Mouse (Mus musculus): ENCODE results near the gene Zbtb4. TPM values are rescaled to one million over a fixed set of nuclear protein-coding genes. Genes with fewer than 3 reads are reported as not detected.

The Zbtb4 gene
- 10 to 100 TPM; 46.9 to 48.0 TPM for total RNA-seq (2023)

GRCm38 (mm10) chr11:69765221-69766125 is at the start of gene Zbtb4:
Gene Zbtb4 (plus strand): TSS chr11:69765912.

GRCm38 (mm10) chr11:69758478-69758970 is 7.2 kb upstream of the Zbtb4 start, which contains the start of gene Polr2a:
Gene Polr2a (minus strand): TSS chr11:69758637.

GRCm38 (mm10) chr11:69761868-69762267 is 3.8 kb upstream of the Zbtb4 start, which contains the start of gene Slc35g3:
Gene Slc35g3 (minus strand): TSS chr11:69761968.

GRCm38 (mm10) chr11:69795168-69795982 is 29.7 kb downstream of the Zbtb4 start, which contains the start of gene Chrnb1:
Gene Chrnb1 (minus strand): TSS chr11:69795943.

GRCm38 (mm10) chr11:69801379-69801977 is 35.8 kb downstream of the Zbtb4 start, which contains the start of gene Fgf11:
Gene Fgf11 (minus strand): TSS chr11:69801857.

GRCm38 (mm10) chr11:69804972-69805909 is 39.5 kb downstream of the Zbtb4 start, which contains the start of gene Tmem102:
Gene Tmem102 (minus strand): TSS chr11:69805624.

GRCm38 (mm10) chr11:69815155-69815554 is 49.4 kb downstream of the Zbtb4 start, which contains the start of gene Gm39566:
Gene Gm39566 (minus strand): TSS chr11:69815298.

GRCm38 (mm10) chr11:69818365-69818764 is 52.7 kb downstream of the Zbtb4 start, which contains the start of gene Spem2:
Gene Spem2 (minus strand): TSS chr11:69818465.

GRCm38 (mm10) chr11:69822080-69822479 is 56.4 kb downstream of the Zbtb4 start, which contains the start of gene Spem1:
Gene Spem1 (minus strand): TSS chr11:69822180.

Other genes with a start within 250 kb of the Zbtb4 start
- under 1 TPM; 0.03 TPM for gene Dnah2, start 216.8 kb upstream of the Zbtb4 start, total RNA-seq (2023)
- gene Efnb3, start 205.7 kb upstream of the Zbtb4 start, total RNA-seq (2023) = 1 to 10 TPM in 1 of 2 experiments, under 1 TPM in 1; 0.86 to 1.5 TPM
- 10 to 100 TPM; 16.2 TPM for gene Wrap53, start 185.7 kb upstream of the Zbtb4 start, total RNA-seq (2023)
- gene Trp53, start 185.6 kb upstream of the Zbtb4 start, total RNA-seq (2023) = 100 to 1,000 TPM; 146 to 161 TPM
- gene Atp1b2, start 160.0 kb upstream of the Zbtb4 start, total RNA-seq (2023) = 1 to 10 TPM; 1.3 to 3.2 TPM
- gene Shbg, start 148.0 kb upstream of the Zbtb4 start, total RNA-seq (2023) = not detected
- gene Sat2, start 143.9 kb upstream of the Zbtb4 start, total RNA-seq (2023) = not detected
- gene Fxr2, start 132.9 kb upstream of the Zbtb4 start, total RNA-seq (2023) = 10 to 100 TPM; 77.7 to 93.7 TPM
- under 1 TPM; 0.71 to 0.90 TPM for gene Sox15, start 110.6 kb upstream of the Zbtb4 start, total RNA-seq (2023)
- 10 to 100 TPM; 69.8 to 73.0 TPM for gene Mpdu1, start 103.3 kb upstream of the Zbtb4 start, total RNA-seq (2023)
- 10 to 100 TPM; 13.1 to 17.2 TPM for gene Cd68, start 99.8 kb upstream of the Zbtb4 start, total RNA-seq (2023)
- 100 to 1,000 TPM; 875 to 923 TPM for gene Eif4a1, start 93.5 kb upstream of the Zbtb4 start, total RNA-seq (2023)
- 100 to 1,000 TPM in 1 of 2 experiments, 10 to 100 TPM in 1; 99.8 to 112 TPM for gene Senp3, start 83.8 kb upstream of the Zbtb4 start, total RNA-seq (2023)
- gene Tnfsf13, start 80.1 kb upstream of the Zbtb4 start, total RNA-seq (2023) = not detected
- gene Tnfsf12, start 70.1 kb upstream of the Zbtb4 start, total RNA-seq (2023) = 1 to 10 TPM in 1 of 2 experiments, under 1 TPM in 1; 0.47 to 1.3 TPM
- under 1 TPM in 1 of 2 experiments, not detected in 1; 0.36 TPM for gene Tnfsfm13, start 69.8 kb upstream of the Zbtb4 start, total RNA-seq (2023)
- 100 to 1,000 TPM; 156 to 172 TPM for gene Polr2a, start 7.3 kb upstream of the Zbtb4 start, total RNA-seq (2023)
- gene Slc35g3, start 3.9 kb upstream of the Zbtb4 start, total RNA-seq (2023) = not detected
- gene Chrnb1, start 30.0 kb downstream of the Zbtb4 start, total RNA-seq (2023) = 1 to 10 TPM; 3.7 to 4.6 TPM
- not detected for gene Fgf11, start 35.9 kb downstream of the Zbtb4 start, total RNA-seq (2023)
- gene Tmem102, start 39.7 kb downstream of the Zbtb4 start, total RNA-seq (2023) = not detected
- not detected for gene Gm39566, start 49.4 kb downstream of the Zbtb4 start, total RNA-seq (2023)
- gene Spem2, start 52.6 kb downstream of the Zbtb4 start, total RNA-seq (2023) = not detected
- gene Spem1, start 56.3 kb downstream of the Zbtb4 start, total RNA-seq (2023) = not detected
- gene Nlgn2, start 71.9 kb downstream of the Zbtb4 start, total RNA-seq (2023) = 1 to 10 TPM in 1 of 2 experiments, under 1 TPM in 1; 0.95 to 1.3 TPM
- 10 to 100 TPM; 18.6 to 19.6 TPM for gene Tmem256, start 72.6 kb downstream of the Zbtb4 start, total RNA-seq (2023)
- 10 to 100 TPM; 13.7 to 17.8 TPM for gene Plscr3, start 80.5 kb downstream of the Zbtb4 start, total RNA-seq (2023)
- gene Tnk1, start 92.8 kb downstream of the Zbtb4 start, total RNA-seq (2023) = not detected
- not detected for gene Tmem95, start 112.1 kb downstream of the Zbtb4 start, total RNA-seq (2023)
- gene Kctd11, start 115.5 kb downstream of the Zbtb4 start, total RNA-seq (2023) = 1 to 10 TPM; 1.5 to 2.1 TPM
- 100 to 1,000 TPM; 462 TPM for gene Acap1, start 129.6 kb downstream of the Zbtb4 start, total RNA-seq (2023)
- gene 2810408A11Rik, start 135.1 kb downstream of the Zbtb4 start, total RNA-seq (2023) = 1 to 10 TPM; 3.5 to 3.6 TPM
- 10 to 100 TPM; 64.4 to 66.0 TPM for gene Neurl4, start 135.2 kb downstream of the Zbtb4 start, total RNA-seq (2023)
- 100 to 1,000 TPM; 132 to 133 TPM for gene Gps2, start 148.0 kb downstream of the Zbtb4 start, total RNA-seq (2023)
- gene Eif5a, start 156.0 kb downstream of the Zbtb4 start, total RNA-seq (2023) = 100 to 1,000 TPM; 389 to 417 TPM
- gene Ybx2, start 169.9 kb downstream of the Zbtb4 start, total RNA-seq (2023) = not detected
- not detected for gene Slc2a4, start 182.3 kb downstream of the Zbtb4 start, total RNA-seq (2023)
- gene Cldn7, start 198.9 kb downstream of the Zbtb4 start, total RNA-seq (2023) = not detected
- 100 to 1,000 TPM; 113 to 123 TPM for gene Ctdnep1, start 215.2 kb downstream of the Zbtb4 start, total RNA-seq (2023)
- gene Elp5, start 216.6 kb downstream of the Zbtb4 start, total RNA-seq (2023) = 10 to 100 TPM; 36.1 to 48.5 TPM
- 100 to 1,000 TPM; 182 to 187 TPM for gene Gabarap, start 225.2 kb downstream of the Zbtb4 start, total RNA-seq (2023)
- gene Phf23, start 229.9 kb downstream of the Zbtb4 start, total RNA-seq (2023) = 10 to 100 TPM; 64.4 to 67.2 TPM
- 10 to 100 TPM; 40.8 to 42.1 TPM for gene Dvl2, start 234.7 kb downstream of the Zbtb4 start, total RNA-seq (2023)
- gene Acadvl, start 249.5 kb downstream of the Zbtb4 start, total RNA-seq (2023) = 10 to 100 TPM; 62.0 to 75.3 TPM

All from T-cell, adult 66 days (primary cell).